Mouse (Mus musculus) midbrain, embryonic 15.5 days (tissue): ENCODE results near the gene Proser1. TPM values are rescaled to one million over a fixed set of nuclear protein-coding genes. Genes with fewer than 3 reads are reported as not detected.
A peak's percentile ranks its signal among the peaks of the same experiment; 100 is the strongest.

ENCODE experiments used
- ATAC-seq: fragments of 200-750 bp; cut with Nextera tagmentation; replicated peaks from 2 replicates; pipeline ENCODE4 v1.8.0; 2017; ENCODE audit warnings: moderate TSS enrichment
- H3K27ac ChIP-seq: fragments of 300-500 bp; sonication (generic); 2 replicates; pipeline ENCODE4 v1.5.1; 2015; ENCODE audit warnings: mild to moderate bottlenecking, inconsistent platforms
- H3K27me3 ChIP-seq: fragments of 300-500 bp; sonication (generic); replicated peaks from 2 replicates; pipeline ENCODE4 v1.6.1; 2015; ENCODE audit warnings: inconsistent platforms
- H3K36me3 ChIP-seq: fragments of 300-500 bp; sonication (generic); replicated peaks from 2 replicates; pipeline ENCODE4 v1.6.1; 2015; ENCODE audit warnings: inconsistent platforms
- H3K4me1 ChIP-seq: fragments of 300-500 bp; sonication (generic); 2 replicates; pipeline ENCODE4 v1.6.1; 2015; ENCODE audit warnings: inconsistent platforms
- H3K4me2 ChIP-seq: fragments of 300-500 bp; sonication (generic); 2 replicates; pipeline ENCODE4 v1.6.1; 2015; ENCODE audit warnings: inconsistent platforms, mild to moderate bottlenecking, moderate library complexity
- H3K4me3 ChIP-seq: fragments of 300-500 bp; sonication (generic); 2 replicates; pipeline ENCODE4 v1.5.1; 2015; ENCODE audit warnings: mild to moderate bottlenecking, inconsistent platforms
- H3K9ac ChIP-seq: fragments of 300-500 bp; sonication (generic); 2 replicates; pipeline ENCODE4 v1.6.1; 2015; ENCODE audit warnings: mild to moderate bottlenecking, inconsistent platforms
- H3K9me3 ChIP-seq: fragments of 300-500 bp; sonication (generic); 2 replicates; pipeline ENCODE4 v1.6.1; 2016; ENCODE audit warnings: inconsistent platforms
- WGBS: fragments of 180-500 bp; shearing (Covaris S2); methylation state at CpG from one replicate; pipeline ENCODE4 v1.1.7; 2015; ENCODE audit warnings: mixed read lengths; 5-methylcytosine and 5-hydroxymethylcytosine counted together
- polyA plus RNA-seq: library from polyadenylated mRNA; unstranded; fragments of >200 nt; fragmentation: Nextera tagmentation; extraction: Ambion mirVana; gene quantifications from 2 replicates; pipeline ENCODE4 v1.2.1, GENCODE M21; 2015

Gene Proser1
- polyA plus RNA-seq, result 22.9 and 23.2 TPM in 2 replicates

- H3K4me2 ChIP-seq, result peak within 1 kb of the TSS; percentile 84
- no peaks in the 10 kb centered on the region for H3K27me3 ChIP-seq
- H3K4me3 ChIP-seq, result peak within 1 kb of the TSS; percentile 75
- peak within 1 kb of the TSS; percentile 93 for H3K27ac ChIP-seq
- peak; percentile 99 for ATAC-seq
- H3K4me1 ChIP-seq, result peaks cover 46% of the 10 kb centered on the region
- no peaks in the 10 kb centered on the region for H3K9me3 ChIP-seq
- H3K36me3 ChIP-seq, result peaks cover 5% of the 10 kb centered on the region; the same call in 1 of the 2 replicates
- H3K9ac ChIP-seq, result peak within 1 kb of the TSS; percentile 90
- WGBS, result under 1% methylated on average over 51 of the region's 52 CpGs
Measured at GRCm38 (mm10) chr3:53463046-53463764, at the start of gene Proser1, which contains the start of gene Nhlrc3. Gene Proser1, plus strand, starts transcription at chr3:53463666. Gene Nhlrc3, minus strand, starts transcription at chr3:53463332.

DNA sequence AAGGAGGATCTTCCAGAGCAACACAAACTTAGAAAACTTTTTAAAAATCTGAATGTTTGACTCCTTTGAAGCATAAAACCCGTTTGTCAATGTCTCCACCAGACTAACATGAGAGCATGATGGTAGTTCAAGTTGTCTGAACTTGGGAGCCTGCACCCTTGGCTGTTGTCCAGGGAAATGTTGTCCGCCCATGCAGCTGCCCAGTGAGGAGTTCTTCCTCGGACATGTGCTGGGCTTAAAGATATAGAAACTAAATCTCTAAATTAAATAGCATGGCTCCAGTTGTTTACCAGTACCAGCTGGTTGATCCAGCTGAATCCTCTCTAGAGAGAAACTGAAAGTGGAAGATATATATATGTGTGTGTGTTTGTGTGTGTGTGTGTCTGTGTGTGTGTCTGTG lies 49.5 kb upstream of the Proser1 start:
- no peaks in the 10 kb centered on the region for H3K36me3 ChIP-seq
- H3K9ac ChIP-seq, result no peak overlapping the region
- no peaks in the 10 kb centered on the region; the same call in 1 of the 2 replicates for H3K4me1 ChIP-seq
- H3K27ac ChIP-seq, result no peak overlapping the region
- no peak overlapping the region for H3K4me3 ChIP-seq
- no peak for ATAC-seq
- H3K9me3 ChIP-seq, result no peaks in the 10 kb centered on the region
- 79% methylated on average over 3 of the region's 3 CpGs for WGBS
- no peak overlapping the region for H3K4me2 ChIP-seq
- H3K27me3 ChIP-seq, result no peaks in the 10 kb centered on the region

GRCm38 (mm10) chr3:53416036-53416506 lies 47.4 kb upstream of the Proser1 start:
- Histone ChIP-seq H3K27me3 (no peaks in the 10 kb centered on the region), H3K9me3 (no peaks in the 10 kb centered on the region), H3K9ac (no peak overlapping the region), H3K4me1 (no peaks in the 10 kb centered on the region; the same call in 1 of the 2 replicates), H3K4me3 (no peak overlapping the region), H3K4me2 (no peak overlapping the region), H3K27ac (no peak overlapping the region; the same call in 1 of the 2 replicates), H3K36me3 (no peaks in the 10 kb centered on the region)
- ATAC-seq, result no peak
- 38% methylated on average over 5 of the region's 5 CpGs for WGBS

- ATAC-seq, result no peak
- Histone ChIP-seq H3K36me3 (no peaks in the 10 kb centered on the region), H3K27me3 (no peaks in the 10 kb centered on the region), H3K4me3 (no peak overlapping the region), H3K4me1 (no peaks in the 10 kb centered on the region; the same call in 1 of the 2 replicates), H3K27ac (no peak overlapping the region), H3K4me2 (no peak overlapping the region), H3K9me3 (no peaks in the 10 kb centered on the region), H3K9ac (no peak overlapping the region)
- 68% methylated on average over 7 of the region's 7 CpGs for WGBS
Measured at GRCm38 (mm10) chr3:53417701-53418100, 45.8 kb upstream of the Proser1 start.

GRCm38 (mm10) chr3:53421656-53422055 lies 41.8 kb upstream of the Proser1 start:
- Histone ChIP-seq H3K36me3 (no peaks in the 10 kb centered on the region), H3K4me3 (no peak overlapping the region), H3K9ac (no peak overlapping the region), H3K27me3 (no peaks in the 10 kb centered on the region), H3K9me3 (no peaks in the 10 kb centered on the region), H3K4me1 (no peaks in the 10 kb centered on the region), H3K27ac (no peak overlapping the region), H3K4me2 (no peak overlapping the region)
- ATAC-seq, result no peak
- 92% methylated on average over 12 of the region's 12 CpGs for WGBS

DNA sequence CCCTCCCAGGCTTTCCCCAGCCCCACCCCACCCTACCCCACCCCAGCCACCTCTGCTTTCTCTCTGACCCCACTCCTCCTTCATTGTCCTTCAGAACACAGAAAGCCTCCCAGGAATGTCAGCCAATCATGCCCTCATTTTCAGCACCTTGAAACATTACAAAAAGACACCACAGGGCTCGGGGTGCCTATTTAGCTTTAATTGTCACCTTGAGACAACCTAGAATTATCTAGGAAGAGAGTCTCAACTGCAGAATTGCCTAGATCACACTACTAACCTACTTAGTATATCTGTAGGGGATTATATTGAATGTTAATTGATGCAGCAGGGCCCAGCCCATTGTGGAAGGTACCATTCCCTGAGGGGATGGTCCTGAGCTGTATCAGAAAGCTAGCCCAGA lies 40.8 kb upstream of the Proser1 start:
- H3K4me3 ChIP-seq, result no peak overlapping the region
- H3K4me1 ChIP-seq, result no peaks in the 10 kb centered on the region
- no peaks in the 10 kb centered on the region for H3K27me3 ChIP-seq
- WGBS, result 54% methylated on average over 1 of the region's 1 CpGs
- ATAC-seq, result no peak
- H3K4me2 ChIP-seq, result no peak overlapping the region
- no peak overlapping the region for H3K27ac ChIP-seq
- no peaks in the 10 kb centered on the region for H3K36me3 ChIP-seq
- no peak overlapping the region for H3K9ac ChIP-seq
- no peaks in the 10 kb centered on the region for H3K9me3 ChIP-seq

DNA sequence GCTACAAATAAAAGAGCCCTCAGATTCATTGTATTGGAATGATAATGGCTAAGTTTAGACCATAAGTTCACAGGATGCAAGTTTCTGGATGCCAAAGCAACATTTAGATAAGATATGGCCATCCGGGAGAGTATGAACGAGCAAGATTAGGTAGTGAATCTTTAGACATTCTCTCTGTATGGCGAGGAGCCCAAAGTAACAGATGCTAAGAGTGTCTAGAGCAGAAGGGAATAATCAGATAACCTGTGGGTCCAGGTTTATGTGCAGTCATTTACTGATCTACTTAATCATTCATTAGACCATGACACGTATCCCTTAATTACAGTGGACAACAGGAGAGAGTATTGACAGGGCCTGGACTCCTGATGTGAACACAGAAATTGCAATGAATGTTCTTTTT lies 39.9 kb upstream of the Proser1 start:
- Histone ChIP-seq H3K4me2 (no peak overlapping the region), H3K27ac (no peak overlapping the region), H3K27me3 (no peaks in the 10 kb centered on the region), H3K4me1 (no peaks in the 10 kb centered on the region), H3K9ac (no peak overlapping the region), H3K9me3 (no peaks in the 10 kb centered on the region), H3K36me3 (no peaks in the 10 kb centered on the region), H3K4me3 (no peak overlapping the region)
- ATAC-seq, result no peak
- WGBS, result 89% methylated on average over 4 of the region's 4 CpGs

DNA sequence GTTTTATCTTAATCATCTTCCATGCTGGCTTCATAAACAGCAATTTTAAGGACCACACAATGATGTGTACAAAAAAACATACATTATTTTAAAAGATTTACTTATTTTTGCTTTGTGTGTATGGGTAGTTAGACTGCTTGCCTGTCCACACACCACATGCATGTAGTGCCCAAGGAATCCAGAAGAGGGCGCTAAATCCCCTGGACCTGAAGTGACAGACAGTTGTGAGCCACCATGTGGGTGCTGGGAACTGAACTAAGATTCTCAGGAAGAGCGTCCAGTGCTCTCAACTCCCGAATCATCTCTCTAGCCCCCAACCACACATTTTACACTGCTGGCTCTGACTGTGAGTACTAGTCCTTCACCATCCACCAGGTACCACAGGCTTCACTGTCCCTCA lies 28.9 kb upstream of the Proser1 start:
- ATAC-seq, result no peak
- no peaks in the 10 kb centered on the region; the same call in 1 of the 2 replicates for H3K4me1 ChIP-seq
- 75% methylated on average over 3 of the region's 3 CpGs for WGBS
- H3K4me2 ChIP-seq, result no peak overlapping the region
- no peak overlapping the region for H3K27ac ChIP-seq
- no peak overlapping the region for H3K9ac ChIP-seq
- H3K9me3 ChIP-seq, result no peaks in the 10 kb centered on the region
- H3K27me3 ChIP-seq, result no peaks in the 10 kb centered on the region
- no peaks in the 10 kb centered on the region for H3K36me3 ChIP-seq
- no peak overlapping the region for H3K4me3 ChIP-seq

DNA sequence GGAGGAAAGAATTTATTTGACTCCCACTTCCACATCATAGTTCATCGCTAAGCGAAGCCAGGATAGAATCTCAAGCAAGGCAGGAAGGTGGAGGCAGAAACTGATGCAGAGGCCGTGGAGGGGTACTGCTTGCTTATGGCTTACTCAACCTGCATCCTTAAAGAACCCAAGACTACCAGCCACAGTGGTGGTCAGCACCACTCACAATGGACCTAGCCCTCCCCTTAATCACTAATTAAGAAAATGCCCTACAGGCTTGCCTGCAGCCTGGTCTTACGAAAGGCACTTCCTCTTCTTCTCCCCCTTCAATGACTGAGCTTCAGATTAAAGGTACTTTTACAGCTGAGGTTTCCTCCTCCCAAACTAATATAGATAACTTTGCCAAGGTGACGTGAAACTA lies 26.9 kb upstream of the Proser1 start:
- no peaks in the 10 kb centered on the region; the same call in 1 of the 2 replicates for H3K4me1 ChIP-seq
- no peaks in the 10 kb centered on the region for H3K9me3 ChIP-seq
- H3K4me3 ChIP-seq, result no peak overlapping the region
- no peak for ATAC-seq
- H3K4me2 ChIP-seq, result no peak overlapping the region
- H3K36me3 ChIP-seq, result no peaks in the 10 kb centered on the region
- no peaks in the 10 kb centered on the region for H3K27me3 ChIP-seq
- H3K9ac ChIP-seq, result no peak overlapping the region
- no peak overlapping the region for H3K27ac ChIP-seq
- 77% methylated on average over 5 of the region's 5 CpGs for WGBS

DNA sequence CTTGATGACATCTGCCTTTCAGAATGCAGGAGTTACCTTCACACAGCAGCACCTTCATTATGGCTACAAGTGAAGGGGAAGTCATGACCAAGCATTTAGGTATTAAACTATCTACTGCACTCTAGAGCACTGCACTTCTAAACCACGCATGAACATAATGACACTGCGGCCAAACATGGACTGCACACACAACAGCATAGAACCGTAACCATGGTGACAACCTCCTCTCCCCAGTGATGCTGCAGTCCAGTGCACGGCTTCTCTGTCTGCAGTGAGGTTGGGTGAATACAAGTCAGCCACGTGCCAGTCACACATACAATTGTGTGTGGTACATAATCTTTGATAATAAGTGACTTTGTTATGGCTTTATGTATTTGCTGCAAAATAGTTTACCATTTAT lies 17.9 kb upstream of the Proser1 start:
- Histone ChIP-seq H3K9me3 (no peaks in the 10 kb centered on the region), H3K4me2 (no peak overlapping the region), H3K27ac (peak overlapping the region; percentile 27; the same call in 1 of the 2 replicates), H3K36me3 (peaks cover 10% of the 10 kb centered on the region; the same call in 1 of the 2 replicates), H3K4me1 (peaks cover 3% of the 10 kb centered on the region; the same call in 1 of the 2 replicates), H3K27me3 (no peaks in the 10 kb centered on the region), H3K4me3 (no peak overlapping the region), H3K9ac (no peak overlapping the region)
- ATAC-seq, result peak; percentile 82
- 38% methylated on average over 5 of the region's 5 CpGs for WGBS

GRCm38 (mm10) chr3:53446801-53447200 lies 16.7 kb upstream of the Proser1 start:
- Histone ChIP-seq H3K27me3 (no peaks in the 10 kb centered on the region), H3K4me1 (peaks cover 3% of the 10 kb centered on the region; the same call in 1 of the 2 replicates), H3K36me3 (peaks cover 18% of the 10 kb centered on the region), H3K4me2 (no peak overlapping the region), H3K9me3 (no peaks in the 10 kb centered on the region), H3K4me3 (no peak overlapping the region), H3K27ac (no peak overlapping the region), H3K9ac (no peak overlapping the region)
- no peak for ATAC-seq
- 79% methylated on average over 3 of the region's 3 CpGs for WGBS

- Histone ChIP-seq H3K9me3 (no peaks in the 10 kb centered on the region), H3K36me3 (peaks cover 29% of the 10 kb centered on the region), H3K27me3 (no peaks in the 10 kb centered on the region), H3K27ac (no peak overlapping the region), H3K4me2 (no peak overlapping the region), H3K9ac (no peak overlapping the region), H3K4me1 (peaks cover 3% of the 10 kb centered on the region; the same call in 1 of the 2 replicates), H3K4me3 (no peak overlapping the region)
- ATAC-seq, result peak; percentile 72
- 22% methylated on average over 2 of the region's 2 CpGs for WGBS
Measured at GRCm38 (mm10) chr3:53448208-53448607, 15.3 kb upstream of the Proser1 start.

- Histone ChIP-seq H3K9me3 (no peaks in the 10 kb centered on the region), H3K4me1 (peaks cover 3% of the 10 kb centered on the region; the same call in 1 of the 2 replicates), H3K4me3 (no peak overlapping the region), H3K36me3 (peaks cover 45% of the 10 kb centered on the region), H3K27ac (no peak overlapping the region), H3K4me2 (no peak overlapping the region), H3K27me3 (no peaks in the 10 kb centered on the region), H3K9ac (no peak overlapping the region)
- no peak for ATAC-seq
- 94% methylated on average over 11 of the region's 11 CpGs for WGBS
Measured at GRCm38 (mm10) chr3:53450666-53451065, 12.8 kb upstream of the Proser1 start.
